Comparison of ENCODE assay signal across 18 mouse cellular contexts in the genomic region with DNA sequence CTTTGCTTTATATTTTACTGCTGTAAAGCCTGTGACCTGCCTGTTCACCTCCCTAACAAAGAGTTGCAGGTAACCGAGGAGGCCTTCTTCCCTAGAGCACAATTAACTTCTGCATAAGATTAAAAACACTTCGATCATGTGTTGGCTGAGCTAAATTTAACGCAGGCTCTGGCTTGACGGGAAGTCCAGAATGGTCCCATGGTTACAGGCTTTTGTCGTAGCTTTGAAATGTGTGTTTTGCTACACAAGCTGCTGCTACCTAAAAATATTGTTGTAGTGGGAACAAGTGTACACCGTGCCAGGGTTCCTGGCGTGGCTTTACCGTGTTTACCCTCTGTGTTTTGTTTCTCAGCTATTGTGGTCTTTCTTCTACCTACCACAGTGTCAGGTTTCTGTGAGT.
DNase-seq lines count a peak whose midpoint lies in the region; ATAC-seq lines count a peak whose summit lies in the region.
"Had no signal": no experiment of that assay in that cellular context is flagged by ENCODE, and none has a peak within 500 bp of the region (broad histone marks: within the 10 kb centered on the region; RNA-seq: fewer than 3 reads in every experiment).

No protein-coding gene starts in this region.

- DNase-seq in frontal cortex, adult 2 months (ENCODE audit: extremely low spot score in 1 of 2, low spot score in 1 of 2) = no peak
- DNase-seq in liver, embryonic 13.5 days = no peak
- DNase-seq in telencephalon, adult 2 months (ENCODE audit: low read depth, low spot score) = peak; percentile 47
- no peak for DNase-seq in ovary, postnatal 36 days (ENCODE audit: low spot score)
- no peak for DNase-seq in spleen, adult 18-20 months
- DNase-seq: cerebellum, adult 18-20 months; gastrocnemius, postnatal 14 days; lung, embryonic 14.5 days; lung, postnatal 4 days; thymus, postnatal 36 days had no signal

- H3K4me2 ChIP-seq in liver, embryonic 13.5 days = no peak overlapping the region
- H3K4me2 ChIP-seq in liver, embryonic 12.5 days = no peak overlapping the region
- peak overlapping the region; percentile 31 for H3K4me2 ChIP-seq in heart, embryonic 15.5 days
- H3K4me2 ChIP-seq: hindbrain, embryonic 12.5 days; lung, embryonic 14.5 days; neural tube, embryonic 12.5 days had no signal

- no peak overlapping the region for H3K9ac ChIP-seq in liver, embryonic 13.5 days
- no peak overlapping the region for H3K9ac ChIP-seq in liver, embryonic 12.5 days
- no peak overlapping the region for H3K9ac ChIP-seq in heart, embryonic 15.5 days
- H3K9ac ChIP-seq: hindbrain, embryonic 12.5 days; lung, embryonic 14.5 days; neural tube, embryonic 12.5 days had no signal

- peaks cover 37% of the 10 kb centered on the region for H3K4me1 ChIP-seq in liver, embryonic 13.5 days (replicated peaks)
- H3K4me1 ChIP-seq in liver, embryonic 12.5 days = peaks cover 35% of the 10 kb centered on the region
- H3K4me1 ChIP-seq in heart, embryonic 15.5 days (replicated peaks) = peaks cover 34% of the 10 kb centered on the region

- peak; percentile 58 for ATAC-seq in frontal cortex, adult (ENCODE audit: low TSS enrichment)
- ATAC-seq in liver, embryonic 13.5 days (ENCODE audit: low read depth) = no peak
- no peak for ATAC-seq in liver, embryonic 12.5 days
- no peak for ATAC-seq in heart, embryonic 15.5 days (replicated peaks; ENCODE audit: insufficient number of reproducible peaks, insufficient read depth, low FRiP score, low read depth)
- ATAC-seq: inflammation-experienced regulatory T-cells, adult 6 months had no signal

- no peak overlapping the region for H3K4me3 ChIP-seq in liver, embryonic 13.5 days (replicated peaks)
- no peak overlapping the region for H3K4me3 ChIP-seq in liver, embryonic 12.5 days
- no peak overlapping the region for H3K4me3 ChIP-seq in heart, embryonic 15.5 days
- H3K4me3 ChIP-seq: hindbrain, embryonic 12.5 days; midbrain, embryonic 10.5 days; neural tube, embryonic 12.5 days had no signal

- WGBS in liver, embryonic 13.5 days (ENCODE audit: insufficient replicate concordance) = 87% methylated on average over 8 of the region's 8 CpGs
- 80% methylated on average over 8 of the region's 8 CpGs for WGBS in liver, embryonic 12.5 days (ENCODE audit: insufficient replicate concordance)
- WGBS in heart, embryonic 15.5 days = 40% methylated on average over 8 of the region's 8 CpGs

- H3K9me3 ChIP-seq in liver, embryonic 13.5 days (replicated peaks) = no peaks in the 10 kb centered on the region
- no peaks in the 10 kb centered on the region for H3K9me3 ChIP-seq in liver, embryonic 12.5 days (replicated peaks)
- H3K9me3 ChIP-seq in heart, embryonic 15.5 days (replicated peaks) = no peaks in the 10 kb centered on the region
- H3K9me3 ChIP-seq: hindbrain, embryonic 12.5 days; midbrain, embryonic 10.5 days; neural tube, embryonic 12.5 days had no signal

- peaks cover 81% of the 10 kb centered on the region for H3K36me3 ChIP-seq in liver, embryonic 13.5 days
- H3K36me3 ChIP-seq in liver, embryonic 12.5 days = peaks cover 86% of the 10 kb centered on the region
- no peaks in the 10 kb centered on the region for H3K36me3 ChIP-seq in heart, embryonic 15.5 days
- H3K36me3 ChIP-seq: hindbrain, embryonic 12.5 days; midbrain, embryonic 10.5 days; neural tube, embryonic 12.5 days had no signal

- H3K27ac ChIP-seq in liver, embryonic 13.5 days = 0 out of 2 replicates have a peak overlapping the region, but pooled peaks have one; percentile 32
- no peak overlapping the region for H3K27ac ChIP-seq in liver, embryonic 12.5 days
- peak overlapping the region; percentile 60 for H3K27ac ChIP-seq in heart, embryonic 15.5 days
- H3K27ac ChIP-seq: hindbrain, embryonic 12.5 days; midbrain, embryonic 10.5 days; neural tube, embryonic 12.5 days had no signal

- no peaks in the 10 kb centered on the region for H3K27me3 ChIP-seq in liver, embryonic 13.5 days
- H3K27me3 ChIP-seq in liver, embryonic 12.5 days (replicated peaks) = no peaks in the 10 kb centered on the region
- H3K27me3 ChIP-seq in heart, embryonic 15.5 days = no peaks in the 10 kb centered on the region
- H3K27me3 ChIP-seq: CH12.LX; hindbrain, embryonic 12.5 days; neural tube, embryonic 12.5 days had no signal
